Mouse (Mus musculus) olfactory bulb, adult 2 months (tissue): ENCODE results near the gene Ergic1. TPM values are rescaled to one million over a fixed set of nuclear protein-coding genes. Genes with fewer than 3 reads are reported as not detected.
A peak's percentile ranks its signal among the peaks of the same experiment; 100 is the strongest.

ENCODE experiments used
- H3K27ac ChIP-seq: fragments of 200-500 bp; 2 replicates; pipeline ENCODE4 v1.5.1; 2012; ENCODE audit warnings: low read depth, low read length; ENCODE audit not compliant: insufficient read depth
- H3K4me1 ChIP-seq: fragments of 200-500 bp; 2 replicates; pipeline ENCODE4 v1.6.1; 2012; ENCODE audit warnings: low read length; ENCODE audit not compliant: control insufficient read depth, insufficient read depth
- H3K4me3 ChIP-seq: fragments of 200-500 bp; 2 replicates; pipeline ENCODE4 v1.5.1; 2012; ENCODE audit warnings: mild to moderate bottlenecking, low read depth, low read length, moderate library complexity; ENCODE audit not compliant: insufficient read depth
- CTCF ChIP-seq: fragments of 200-500 bp; IDR thresholded peaks from 2 replicates; pipeline ENCODE4 v1.5.1; 2012; ENCODE audit warnings: low read depth, mild to moderate bottlenecking, low read length, moderate library complexity; ENCODE audit not compliant: insufficient read depth
- POLR2A ChIP-seq: fragments of 200-500 bp; IDR thresholded peaks from 2 replicates; pipeline ENCODE4 v1.6.1; 2012; ENCODE audit warnings: mild to moderate bottlenecking, low read depth, low read length, moderate library complexity; ENCODE audit not compliant: insufficient read depth
- WGBS: fragments of 180-500 bp; shearing (Covaris S2); methylation state at CpG from one replicate; pipeline ENCODE4 v1.1.7; 2018; 5-methylcytosine and 5-hydroxymethylcytosine counted together
- polyA plus RNA-seq: library from polyadenylated mRNA; stranded (reverse); fragments of >200 nt; gene quantifications from 2 replicates; pipeline ENCODE4 v1.2.4, GENCODE M21; 2012; ENCODE audit warnings: low replicate concordance; ENCODE audit not compliant: missing spikeins, insufficient read depth, insufficient read length

Ergic1 gene
- polyA plus RNA-seq, 1 experiment: not detected

- TF ChIP-seq CTCF (no peak), POLR2A (no peak)
- Histone ChIP-seq H3K4me1 (peaks cover 7% of the 10 kb centered on the region), H3K27ac (no peak overlapping the region), H3K4me3 (no peak overlapping the region)
- WGBS: 30% methylated on average over 12 of the region's 12 CpGs
Observed at GRCm38 (mm10) chr17:26549148-26549809, 12.0 kb upstream of the Ergic1 start.

GRCm38 (mm10) chr17:26551104-26551503, 10.2 kb upstream of the Ergic1 start:
- no peak overlapping the region for H3K27ac ChIP-seq
- peaks cover 7% of the 10 kb centered on the region for H3K4me1 ChIP-seq
- 93% methylated on average over 6 of the region's 6 CpGs for WGBS
- no peak overlapping the region for H3K4me3 ChIP-seq
- no peak for TF ChIP-seq POLR2A
- TF ChIP-seq CTCF: no peak

GRCm38 (mm10) chr17:26553033-26553432, 8.3 kb upstream of the Ergic1 start:
- no peak for TF ChIP-seq CTCF
- no peak for TF ChIP-seq POLR2A
- Histone ChIP-seq H3K27ac (no peak overlapping the region), H3K4me3 (no peak overlapping the region), H3K4me1 (peaks cover 7% of the 10 kb centered on the region)
- WGBS: 73% methylated on average over 3 of the region's 3 CpGs

- Histone ChIP-seq H3K4me3 (peak overlapping the region; percentile 65), H3K27ac (peak overlapping the region; percentile 74), H3K4me1 (peaks cover 29% of the 10 kb centered on the region)
- TF ChIP-seq CTCF (no peak), POLR2A (no peak)
- WGBS: 18% methylated on average over 9 of the region's 9 CpGs
Observed at GRCm38 (mm10) chr17:26560526-26561289, 581 bp upstream of the Ergic1 start.

- TF ChIP-seq CTCF: no peak
- peak within 1 kb of the TSS; percentile 65 for H3K4me3 ChIP-seq
- 1% methylated on average over 25 of the region's 25 CpGs for WGBS
- H3K27ac ChIP-seq: peak within 1 kb of the TSS; percentile 74
- peaks cover 29% of the 10 kb centered on the region for H3K4me1 ChIP-seq
Observed at GRCm38 (mm10) chr17:26561651-26562181, 427 bp downstream of the Ergic1 start, which contains the start of gene Dusp1. Gene Dusp1 (minus strand): TSS chr17:26562128.

GRCm38 (mm10) chr17:26562292-26562691, 1.0 kb downstream of the Ergic1 start:
- Histone ChIP-seq H3K4me1 (peaks cover 29% of the 10 kb centered on the region), H3K27ac (peak overlapping the region; percentile 15; the same call in 1 of the 2 replicates), H3K4me3 (peak overlapping the region; percentile 65)
- WGBS: 38% methylated on average over 4 of the region's 4 CpGs
- TF ChIP-seq CTCF (no peak), POLR2A (no peak)

- TF ChIP-seq POLR2A: no peak
- TF ChIP-seq CTCF: no peak
- H3K4me3 ChIP-seq: no peak overlapping the region
Observed at GRCm38 (mm10) chr17:26563476-26563875, 2.2 kb downstream of the Ergic1 start.

GRCm38 (mm10) chr17:26564439-26564838, 3.1 kb downstream of the Ergic1 start:
- peaks cover 29% of the 10 kb centered on the region for H3K4me1 ChIP-seq
- TF ChIP-seq CTCF (no peak), POLR2A (no peak)
- H3K4me3 ChIP-seq: no peak overlapping the region
- WGBS: 65% methylated on average over 9 of the region's 9 CpGs
- H3K27ac ChIP-seq: no peak overlapping the region

More at GRCm38 (mm10) chr17:26563476-26563875, 2.2 kb downstream of the Ergic1 start:
- Histone ChIP-seq H3K27ac (no peak overlapping the region), H3K4me1 (peaks cover 29% of the 10 kb centered on the region)
- 79% methylated on average over 6 of the region's 6 CpGs for WGBS
